Mouse (Mus musculus) urinary bladder, postnatal 36 days (tissue): ENCODE measurements at regions not wholly inside any gene's neighbourhood (a gene's known extent, or its start where the extent isn't known, plus 50 kb on each side); places are given as distances from the start of the nearest gene placed in this dataset.

ENCODE experiments used
- DNase-seq, 2 experiments: peaks; one replicate each; pipeline ENCODE4 v3.0.0; 2022; ENCODE audit warnings: low spot score in 2 of 2, mixed read lengths in 1 of 2

- DNase-seq: no peak
These were observed 67.5 kb upstream of the Map1b start for GRCm38 (mm10) chr13:99583841-99584240.

- no peak for DNase-seq
These were observed 64.0 kb upstream of the Map1b start for GRCm38 (mm10) chr13:99580296-99580695.

- no peak for DNase-seq
These were observed 63.3 kb upstream of the Map1b start for GRCm38 (mm10) chr13:99579596-99580175.

- no peak for DNase-seq
These were observed 61.3 kb upstream of the Map1b start for GRCm38 (mm10) chr13:99577686-99578085.

- no peak for DNase-seq
These were observed 56.7 kb upstream of the Map1b start for GRCm38 (mm10) chr13:99573021-99573420.

GRCm38 (mm10) chr13:99572381-99572780 is 56.0 kb upstream of the Map1b start:
- DNase-seq: no peak
